Mouse (Mus musculus) kidney, adult 2 months (tissue): ENCODE results near the gene Slc6a9.

Experiments
- CTCF ChIP-seq: fragments of 200-500 bp; conservative IDR thresholded peaks from 2 replicates; pipeline ENCODE4 v1.5.1; 2011; ENCODE audit warnings: low read depth, mild to moderate bottlenecking, control low read depth, low read length, moderate library complexity, mixed read lengths; ENCODE audit not compliant: insufficient read depth, insufficient read length
- POLR2A ChIP-seq: fragments of 200-500 bp; IDR thresholded peaks from one replicate; pipeline ENCODE4 v1.6.1; 2011; ENCODE audit warnings: low read depth, low read length, control low read depth

DNA sequence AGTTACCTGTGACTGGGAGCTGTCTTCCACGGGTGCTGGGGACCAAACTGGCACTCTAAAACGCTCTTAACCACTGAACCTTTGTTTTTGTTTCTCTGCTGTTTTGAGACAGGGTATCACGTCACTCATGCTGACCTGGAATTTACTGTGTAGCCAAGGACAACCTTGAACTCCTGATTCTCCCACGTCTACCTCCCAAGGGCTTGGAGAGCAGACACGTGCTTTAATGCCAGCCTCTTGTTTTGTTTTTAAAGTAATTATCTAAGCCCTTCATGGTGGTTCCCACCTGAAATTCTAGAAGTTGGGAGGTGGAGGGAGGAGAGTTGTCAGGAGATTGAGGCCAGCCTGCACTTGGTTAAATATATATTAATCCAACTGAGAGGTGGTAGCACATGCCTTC lies 17.5 kb upstream of the Slc6a9 start:
- TF ChIP-seq CTCF (no peak), POLR2A (no peak)
